Mouse (Mus musculus) embryonic facial prominence, embryonic 15.5 days (tissue): ENCODE data around the gene Kcnk18. TPM values are rescaled to one million over a fixed set of nuclear protein-coding genes. Genes with fewer than 3 reads are reported as not detected.
A peak's percentile ranks its signal among the peaks of the same experiment; 100 is the strongest.

ENCODE experiments used
- ATAC-seq: fragments of 200-750 bp; cut with Nextera tagmentation; 2 replicates; pipeline ENCODE4 v1.8.0; 2017; ENCODE audit warnings: low read depth, moderate TSS enrichment; ENCODE audit not compliant: insufficient number of reproducible peaks, low FRiP score, low TSS enrichment
- H3K27ac ChIP-seq: fragments of 300-500 bp; sonication (generic); replicated peaks from 2 replicates; pipeline ENCODE4 v1.5.1; 2015; ENCODE audit warnings: mild to moderate bottlenecking, inconsistent platforms
- H3K27me3 ChIP-seq: fragments of 300-500 bp; sonication (generic); 2 replicates; pipeline ENCODE4 v1.6.1; 2015; ENCODE audit warnings: inconsistent platforms
- H3K36me3 ChIP-seq: fragments of 300-500 bp; sonication (generic); 2 replicates; pipeline ENCODE4 v1.6.1; 2015; ENCODE audit warnings: mild to moderate bottlenecking, inconsistent platforms
- H3K4me1 ChIP-seq: fragments of 300-500 bp; sonication (generic); 2 replicates; pipeline ENCODE4 v1.6.1; 2015; ENCODE audit warnings: inconsistent platforms
- H3K4me2 ChIP-seq: fragments of 300-500 bp; sonication (generic); replicated peaks from 2 replicates; pipeline ENCODE4 v1.6.1; 2015; ENCODE audit warnings: mild to moderate bottlenecking, inconsistent platforms
- H3K4me3 ChIP-seq: fragments of 300-500 bp; sonication (generic); replicated peaks from 2 replicates; pipeline ENCODE4 v1.5.1; 2015; ENCODE audit warnings: mild to moderate bottlenecking, inconsistent platforms
- H3K9ac ChIP-seq: fragments of 300-500 bp; sonication (generic); 2 replicates; pipeline ENCODE4 v1.6.1; 2015; ENCODE audit warnings: inconsistent platforms
- H3K9me3 ChIP-seq: fragments of 300-500 bp; sonication (generic); replicated peaks from 2 replicates; pipeline ENCODE4 v1.6.1; 2016; ENCODE audit warnings: inconsistent platforms
- WGBS: fragments of 180-500 bp; shearing (Covaris S2); methylation state at CpG from one replicate; pipeline ENCODE4 v1.1.7; 2015; 5-methylcytosine and 5-hydroxymethylcytosine counted together
- polyA plus RNA-seq: library from polyadenylated mRNA; unstranded; fragments of >200 nt; fragmentation: Nextera tagmentation; extraction: Ambion mirVana; gene quantifications from 2 replicates; pipeline ENCODE4 v1.2.1, GENCODE M21; 2015

Kcnk18 gene
- polyA plus RNA-seq: not detected in 2 replicates

- no peak for ATAC-seq
- Histone ChIP-seq H3K4me3 (no peak within 1 kb of the TSS), H3K4me1 (no peaks in the 10 kb centered on the region), H3K36me3 (no peaks in the 10 kb centered on the region), H3K4me2 (no peak within 1 kb of the TSS), H3K27ac (no peak within 1 kb of the TSS), H3K27me3 (no peaks in the 10 kb centered on the region), H3K9ac (no peak within 1 kb of the TSS), H3K9me3 (no peaks in the 10 kb centered on the region)
- 86% methylated on average over 8 of the region's 8 CpGs for WGBS
Measured at GRCm38 (mm10) chr19:59218991-59219390, at the start of gene Kcnk18. Kcnk18 (plus strand) TSS chr19:59219214.

GRCm38 (mm10) chr19:59169936-59170765, 48.9 kb upstream of the Kcnk18 start, which contains the start of gene Vax1:
Vax1 (minus strand) TSS chr19:59170056.
- Histone ChIP-seq H3K4me1 (peaks cover 38% of the 10 kb centered on the region), H3K27ac (no peak within 1 kb of the TSS), H3K4me2 (peak within 1 kb of the TSS; percentile 44), H3K9ac (no peak within 1 kb of the TSS; the same call in 1 of the 2 replicates), H3K27me3 (peaks cover 97% of the 10 kb centered on the region), H3K4me3 (peak within 1 kb of the TSS; percentile 30), H3K9me3 (no peaks in the 10 kb centered on the region), H3K36me3 (no peaks in the 10 kb centered on the region)
- under 1% methylated on average over 54 of the region's 54 CpGs for WGBS
- ATAC-seq: no peak

- H3K36me3 ChIP-seq: no peaks in the 10 kb centered on the region
- H3K4me1 ChIP-seq: peaks cover 35% of the 10 kb centered on the region
- ATAC-seq: no peak
- peaks cover 97% of the 10 kb centered on the region for H3K27me3 ChIP-seq
- WGBS: 1% methylated on average over 5 of the region's 6 CpGs
- H3K4me2 ChIP-seq: no peak overlapping the region
- H3K9me3 ChIP-seq: no peaks in the 10 kb centered on the region
- no peak overlapping the region for H3K9ac ChIP-seq
- H3K4me3 ChIP-seq: no peak overlapping the region
- H3K27ac ChIP-seq: no peak overlapping the region
Measured at GRCm38 (mm10) chr19:59170766-59171095, 48.3 kb upstream of the Kcnk18 start.

GRCm38 (mm10) chr19:59171151-59171870, 47.7 kb upstream of the Kcnk18 start:
- Histone ChIP-seq H3K27me3 (peaks cover 96% of the 10 kb centered on the region), H3K4me1 (peaks cover 29% of the 10 kb centered on the region), H3K27ac (no peak overlapping the region), H3K36me3 (no peaks in the 10 kb centered on the region), H3K9ac (no peak overlapping the region), H3K4me2 (peak overlapping the region; percentile 19; the same call in 1 of the 2 replicates), H3K9me3 (no peaks in the 10 kb centered on the region), H3K4me3 (peak overlapping the region; percentile 10; the same call in 1 of the 2 replicates)
- 0 out of 2 replicates have a peak, but pooled peaks have one; percentile 30 for ATAC-seq
- under 1% methylated on average over 38 of the region's 38 CpGs for WGBS

GRCm38 (mm10) chr19:59171871-59172245, 47.2 kb upstream of the Kcnk18 start:
- no peaks in the 10 kb centered on the region for H3K9me3 ChIP-seq
- H3K27ac ChIP-seq: no peak overlapping the region
- peaks cover 95% of the 10 kb centered on the region for H3K27me3 ChIP-seq
- no peak overlapping the region for H3K9ac ChIP-seq
- ATAC-seq: no peak
- H3K36me3 ChIP-seq: no peaks in the 10 kb centered on the region
- 2% methylated on average over 19 of the region's 19 CpGs for whole genome bisulfite sequencing
- peaks cover 24% of the 10 kb centered on the region for H3K4me1 ChIP-seq
- H3K4me2 ChIP-seq: no peak overlapping the region
- H3K4me3 ChIP-seq: no peak overlapping the region

- 3% methylated on average over 3 of the region's 3 CpGs for whole genome bisulfite sequencing
- no peak overlapping the region for H3K4me3 ChIP-seq
- peaks cover 23% of the 10 kb centered on the region for H3K4me1 ChIP-seq
- no peaks in the 10 kb centered on the region for H3K36me3 ChIP-seq
- no peak overlapping the region for H3K4me2 ChIP-seq
- no peak overlapping the region for H3K27ac ChIP-seq
- peaks cover 95% of the 10 kb centered on the region for H3K27me3 ChIP-seq
- H3K9me3 ChIP-seq: no peaks in the 10 kb centered on the region
- H3K9ac ChIP-seq: no peak overlapping the region
- no peak for ATAC-seq
Measured at GRCm38 (mm10) chr19:59172781-59173180, 46.2 kb upstream of the Kcnk18 start.

- peaks cover 92% of the 10 kb centered on the region for H3K27me3 ChIP-seq
- H3K4me2 ChIP-seq: no peak overlapping the region
- 10% methylated on average over 6 of the region's 6 CpGs for WGBS
- H3K4me3 ChIP-seq: no peak overlapping the region
- no peaks in the 10 kb centered on the region for H3K36me3 ChIP-seq
- no peak overlapping the region for H3K27ac ChIP-seq
- H3K4me1 ChIP-seq: peaks cover 23% of the 10 kb centered on the region
- ATAC-seq: no peak
- no peak overlapping the region for H3K9ac ChIP-seq
- H3K9me3 ChIP-seq: no peaks in the 10 kb centered on the region
Measured at GRCm38 (mm10) chr19:59173341-59174015, 45.5 kb upstream of the Kcnk18 start.

- no peak overlapping the region for H3K4me3 ChIP-seq
- no peaks in the 10 kb centered on the region for H3K9me3 ChIP-seq
- 49% methylated on average over 3 of the region's 3 CpGs for WGBS
- ATAC-seq: no peak
- no peak overlapping the region for H3K27ac ChIP-seq
- H3K4me2 ChIP-seq: no peak overlapping the region
- no peaks in the 10 kb centered on the region for H3K4me1 ChIP-seq
- H3K9ac ChIP-seq: no peak overlapping the region
- H3K27me3 ChIP-seq: peaks cover 57% of the 10 kb centered on the region
- no peaks in the 10 kb centered on the region for H3K36me3 ChIP-seq
Measured at GRCm38 (mm10) chr19:59184000-59184399, 35.0 kb upstream of the Kcnk18 start.

- Histone ChIP-seq H3K36me3 (no peaks in the 10 kb centered on the region), H3K4me1 (peaks cover 3% of the 10 kb centered on the region), H3K27me3 (peaks cover 75% of the 10 kb centered on the region), H3K9ac (no peak overlapping the region), H3K9me3 (no peaks in the 10 kb centered on the region), H3K4me3 (no peak overlapping the region), H3K27ac (no peak overlapping the region), H3K4me2 (no peak overlapping the region)
- WGBS: 18% methylated on average over 4 of the region's 4 CpGs
- ATAC-seq: no peak
Measured at GRCm38 (mm10) chr19:59188981-59189380, 30.0 kb upstream of the Kcnk18 start.

GRCm38 (mm10) chr19:59190431-59191122, 28.4 kb upstream of the Kcnk18 start:
- ATAC-seq: no peak
- H3K9me3 ChIP-seq: no peaks in the 10 kb centered on the region
- H3K4me3 ChIP-seq: no peak overlapping the region
- WGBS: 2% methylated on average over 8 of the region's 8 CpGs
- no peak overlapping the region for H3K4me2 ChIP-seq
- H3K27ac ChIP-seq: no peak overlapping the region
- H3K4me1 ChIP-seq: peaks cover 8% of the 10 kb centered on the region
- no peaks in the 10 kb centered on the region for H3K36me3 ChIP-seq
- peaks cover 79% of the 10 kb centered on the region for H3K27me3 ChIP-seq
- H3K9ac ChIP-seq: no peak overlapping the region

GRCm38 (mm10) chr19:59191123-59191505, 27.9 kb upstream of the Kcnk18 start:
- Histone ChIP-seq H3K9me3 (no peaks in the 10 kb centered on the region), H3K27ac (no peak overlapping the region), H3K36me3 (no peaks in the 10 kb centered on the region), H3K27me3 (peaks cover 80% of the 10 kb centered on the region), H3K9ac (no peak overlapping the region), H3K4me1 (peaks cover 8% of the 10 kb centered on the region), H3K4me2 (no peak overlapping the region), H3K4me3 (no peak overlapping the region)
- WGBS: 6% methylated on average over 4 of the region's 4 CpGs
- ATAC-seq: no peak
